Mouse (Mus musculus): ENCODE results near the gene Stat4. TPM values are rescaled to one million over a fixed set of nuclear protein-coding genes. Genes with fewer than 3 reads are reported as not detected.

Gene Stat4
- polyA plus RNA-seq, 1 experiment from 2014 or later = 0.39 TPM

- Histone ChIP-seq H3K9me3 (no peaks in the 10 kb centered on the region), H3K27ac (replicated peaks) (no peak overlapping the region), H3K36me3 (no peaks in the 10 kb centered on the region), H3K4me3 (no peak overlapping the region), H3K9ac (replicated peaks) (no peak overlapping the region), H3K4me2 (replicated peaks) (no peak overlapping the region), H3K4me1 (no peaks in the 10 kb centered on the region), H3K27me3 (no peaks in the 10 kb centered on the region)
- no peak for ATAC-seq (replicated peaks)
- 78% methylated on average over 16 of the region's 16 CpGs for WGBS
Measured at GRCm38 (mm10) chr1:52137292-52137691, 150.3 kb downstream of the Stat4 start.

DNA sequence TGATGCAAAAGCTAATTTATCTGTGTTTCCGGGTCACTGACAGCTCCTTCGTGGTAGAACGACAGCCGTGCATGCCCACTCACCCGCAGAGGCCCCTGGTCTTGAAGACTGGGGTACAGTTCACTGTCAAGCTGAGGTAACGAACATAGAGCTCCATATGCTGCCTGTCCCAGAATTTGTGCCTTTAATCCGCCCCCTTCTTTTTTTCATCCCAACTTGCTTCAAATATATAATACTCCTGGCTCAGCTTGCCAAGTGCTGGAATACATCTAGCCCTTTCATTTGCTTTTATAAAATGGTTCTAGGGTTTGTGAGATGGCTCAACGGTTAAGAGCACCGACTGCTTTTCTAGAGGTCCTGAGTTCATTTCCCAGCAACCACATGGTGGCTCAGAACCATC is 153.6 kb downstream of the Stat4 start:
- no peaks in the 10 kb centered on the region for H3K36me3 ChIP-seq
- H3K9ac ChIP-seq (replicated peaks) = no peak overlapping the region
- no peaks in the 10 kb centered on the region for H3K9me3 ChIP-seq
- no peak overlapping the region for H3K27ac ChIP-seq (replicated peaks)
- no peaks in the 10 kb centered on the region for H3K27me3 ChIP-seq
- H3K4me1 ChIP-seq = no peaks in the 10 kb centered on the region
- H3K4me3 ChIP-seq = no peak overlapping the region
- H3K4me2 ChIP-seq (replicated peaks) = no peak overlapping the region
- 78% methylated on average over 9 of the region's 9 CpGs for WGBS
- no peak for ATAC-seq (replicated peaks)

- Histone ChIP-seq H3K27me3 (no peaks in the 10 kb centered on the region), H3K4me3 (no peak overlapping the region), H3K4me2 (replicated peaks) (no peak overlapping the region), H3K9me3 (no peaks in the 10 kb centered on the region), H3K4me1 (no peaks in the 10 kb centered on the region), H3K27ac (replicated peaks) (no peak overlapping the region), H3K36me3 (no peaks in the 10 kb centered on the region), H3K9ac (replicated peaks) (no peak overlapping the region)
- WGBS = 72% methylated on average over 3 of the region's 3 CpGs
- no peak for ATAC-seq (replicated peaks)
Measured at GRCm38 (mm10) chr1:52141482-52141881, 154.5 kb downstream of the Stat4 start.

GRCm38 (mm10) chr1:52142117-52142516 is 155.2 kb downstream of the Stat4 start:
- Histone ChIP-seq H3K27me3 (no peaks in the 10 kb centered on the region), H3K4me2 (replicated peaks) (no peak overlapping the region), H3K4me3 (no peak overlapping the region), H3K9ac (replicated peaks) (no peak overlapping the region), H3K4me1 (no peaks in the 10 kb centered on the region), H3K27ac (replicated peaks) (no peak overlapping the region), H3K36me3 (no peaks in the 10 kb centered on the region), H3K9me3 (no peaks in the 10 kb centered on the region)
- 77% methylated on average over 4 of the region's 4 CpGs for WGBS
- ATAC-seq (replicated peaks) = no peak

- Histone ChIP-seq H3K9me3 (no peaks in the 10 kb centered on the region), H3K36me3 (no peaks in the 10 kb centered on the region), H3K27ac (replicated peaks) (no peak overlapping the region), H3K9ac (replicated peaks) (no peak overlapping the region), H3K4me2 (replicated peaks) (no peak overlapping the region), H3K4me1 (no peaks in the 10 kb centered on the region), H3K27me3 (no peaks in the 10 kb centered on the region), H3K4me3 (no peak overlapping the region)
- no peak for ATAC-seq (replicated peaks)
- WGBS = 87% methylated on average over 4 of the region's 4 CpGs
Measured at GRCm38 (mm10) chr1:52143191-52143590, 156.2 kb downstream of the Stat4 start.

DNA sequence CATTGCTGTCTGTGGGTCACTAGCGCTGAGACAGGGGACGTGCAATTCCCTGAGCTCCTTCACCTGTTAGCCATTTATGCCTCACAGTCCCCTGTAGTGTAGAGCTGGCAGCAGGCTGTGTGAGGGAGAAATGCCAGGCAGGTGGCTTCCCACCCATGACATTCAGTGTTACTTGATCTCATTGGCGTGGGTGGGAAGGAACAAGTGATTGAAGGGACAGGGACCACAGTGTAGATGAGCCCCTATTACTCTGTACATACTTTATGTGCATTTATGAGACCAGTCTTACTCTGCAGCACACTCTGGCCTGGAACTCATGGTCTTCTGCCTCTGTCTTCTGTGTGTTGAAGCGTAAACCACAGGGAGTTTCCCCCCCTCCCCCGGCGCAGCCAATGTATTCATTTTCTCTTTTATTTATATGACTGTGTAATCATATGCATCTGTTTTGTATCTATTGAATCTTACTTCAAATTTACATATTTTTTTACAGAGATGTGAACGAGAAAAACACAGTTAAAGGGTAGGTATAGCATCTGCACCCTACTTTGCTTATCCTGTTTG is 156.7 kb downstream of the Stat4 start:
- Histone ChIP-seq H3K36me3 (no peaks in the 10 kb centered on the region), H3K4me1 (no peaks in the 10 kb centered on the region), H3K27me3 (no peaks in the 10 kb centered on the region), H3K4me2 (replicated peaks) (no peak overlapping the region), H3K4me3 (no peak overlapping the region), H3K9ac (replicated peaks) (no peak overlapping the region), H3K9me3 (no peaks in the 10 kb centered on the region), H3K27ac (replicated peaks) (no peak overlapping the region)
- 87% methylated on average over 7 of the region's 7 CpGs for WGBS
- no peak for ATAC-seq (replicated peaks)

DNA sequence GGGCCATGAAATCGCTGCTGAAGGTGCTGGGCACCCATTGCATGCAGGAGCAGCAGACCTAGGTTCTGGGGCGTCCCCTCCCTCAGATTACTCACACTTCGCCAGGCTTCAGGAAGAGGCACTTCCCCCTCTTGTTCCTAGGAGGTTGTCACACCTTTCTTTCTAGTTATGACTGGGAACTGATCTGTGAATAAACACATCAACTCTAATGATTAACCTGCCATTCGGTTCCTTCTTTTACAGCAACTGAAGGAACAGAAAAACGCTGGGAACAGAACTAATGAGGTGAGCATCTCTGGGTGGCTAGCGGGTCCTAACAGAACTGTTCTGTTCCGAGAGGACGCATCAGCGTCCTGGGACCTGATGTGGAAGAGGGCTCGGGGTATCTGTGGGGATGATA is 158.0 kb downstream of the Stat4 start:
- Histone ChIP-seq H3K4me3 (no peak overlapping the region), H3K36me3 (no peaks in the 10 kb centered on the region), H3K27me3 (no peaks in the 10 kb centered on the region), H3K9me3 (no peaks in the 10 kb centered on the region), H3K27ac (replicated peaks) (no peak overlapping the region), H3K4me1 (no peaks in the 10 kb centered on the region), H3K4me2 (replicated peaks) (no peak overlapping the region), H3K9ac (replicated peaks) (no peak overlapping the region)
- 79% methylated on average over 10 of the region's 10 CpGs for WGBS
- no peak for ATAC-seq (replicated peaks)

- Histone ChIP-seq H3K36me3 (no peaks in the 10 kb centered on the region), H3K27me3 (no peaks in the 10 kb centered on the region), H3K27ac (replicated peaks) (no peak overlapping the region), H3K4me3 (no peak overlapping the region), H3K4me1 (peaks cover 8% of the 10 kb centered on the region; the same call in 1 of the 2 replicates), H3K9me3 (no peaks in the 10 kb centered on the region), H3K9ac (replicated peaks) (no peak overlapping the region), H3K4me2 (replicated peaks) (no peak overlapping the region)
- peak; percentile 71 for ATAC-seq (replicated peaks)
- 51% methylated on average over 12 of the region's 12 CpGs for WGBS
Measured at GRCm38 (mm10) chr1:52146214-52146970, 159.4 kb downstream of the Stat4 start.

DNA sequence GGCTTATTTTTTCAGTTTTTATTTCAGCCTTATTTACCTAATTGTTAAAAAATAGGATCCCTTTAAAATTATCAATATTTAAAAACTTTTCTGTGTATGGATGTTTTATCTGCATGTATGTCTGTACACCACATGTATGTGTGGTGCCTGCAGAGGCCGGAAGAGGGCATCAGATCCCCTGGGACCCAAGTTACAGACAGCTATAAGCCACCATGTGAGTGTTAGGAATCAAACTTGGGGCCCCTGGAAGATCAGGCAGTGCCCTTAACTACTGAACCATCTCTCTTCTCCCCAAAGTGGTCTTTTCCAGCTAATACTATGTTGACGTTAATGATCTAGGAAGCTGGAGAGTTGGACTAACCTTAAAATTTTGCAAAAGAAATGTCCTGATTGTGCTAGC is 160.5 kb downstream of the Stat4 start:
- H3K4me1 ChIP-seq = peaks cover 8% of the 10 kb centered on the region; the same call in 1 of the 2 replicates
- H3K9ac ChIP-seq (replicated peaks) = no peak overlapping the region
- no peak overlapping the region for H3K27ac ChIP-seq (replicated peaks)
- WGBS = 88% methylated on average over 2 of the region's 2 CpGs
- H3K4me2 ChIP-seq (replicated peaks) = no peak overlapping the region
- no peaks in the 10 kb centered on the region for H3K9me3 ChIP-seq
- no peaks in the 10 kb centered on the region for H3K27me3 ChIP-seq
- no peaks in the 10 kb centered on the region for H3K36me3 ChIP-seq
- ATAC-seq (replicated peaks) = no peak
- H3K4me3 ChIP-seq = no peak overlapping the region

GRCm38 (mm10) chr1:52148178-52148577 is 161.2 kb downstream of the Stat4 start:
- Histone ChIP-seq H3K36me3 (no peaks in the 10 kb centered on the region), H3K9ac (replicated peaks) (no peak overlapping the region), H3K4me2 (replicated peaks) (no peak overlapping the region), H3K4me3 (no peak overlapping the region), H3K9me3 (no peaks in the 10 kb centered on the region), H3K4me1 (peaks cover 8% of the 10 kb centered on the region; the same call in 1 of the 2 replicates), H3K27me3 (no peaks in the 10 kb centered on the region), H3K27ac (replicated peaks) (no peak overlapping the region)
- 74% methylated on average over 7 of the region's 7 CpGs for WGBS
- ATAC-seq (replicated peaks) = no peak

GRCm38 (mm10) chr1:52148696-52149095 is 161.7 kb downstream of the Stat4 start:
- H3K27ac ChIP-seq (replicated peaks) = no peak overlapping the region
- WGBS = 71% methylated on average over 7 of the region's 7 CpGs
- H3K4me2 ChIP-seq (replicated peaks) = no peak overlapping the region
- H3K4me1 ChIP-seq = peaks cover 8% of the 10 kb centered on the region; the same call in 1 of the 2 replicates
- H3K9ac ChIP-seq (replicated peaks) = no peak overlapping the region
- no peak for ATAC-seq (replicated peaks)
- no peaks in the 10 kb centered on the region for H3K27me3 ChIP-seq
- no peak overlapping the region for H3K4me3 ChIP-seq
- no peaks in the 10 kb centered on the region for H3K9me3 ChIP-seq
- no peaks in the 10 kb centered on the region for H3K36me3 ChIP-seq

GRCm38 (mm10) chr1:52149934-52150346 is 163.0 kb downstream of the Stat4 start:
- H3K4me2 ChIP-seq (replicated peaks) = no peak overlapping the region
- H3K4me3 ChIP-seq = no peak overlapping the region
- H3K36me3 ChIP-seq = no peaks in the 10 kb centered on the region
- 47% methylated on average over 9 of the region's 9 CpGs for WGBS
- H3K9ac ChIP-seq (replicated peaks) = no peak overlapping the region
- H3K27me3 ChIP-seq = no peaks in the 10 kb centered on the region
- peak; percentile 69 for ATAC-seq (replicated peaks)
- peak overlapping the region; percentile 56 for H3K27ac ChIP-seq (replicated peaks)
- H3K9me3 ChIP-seq = no peaks in the 10 kb centered on the region
- peaks cover 8% of the 10 kb centered on the region; the same call in 1 of the 2 replicates for H3K4me1 ChIP-seq
